Mouse (Mus musculus): ENCODE measurements around the gene Map3k6.

Gene Map3k6

GRCm38 (mm10) chr4:133217641-133218040, 23.0 kb upstream of the Map3k6 start:
- no peak for DNase-seq

- DNase-seq: no peak
Measured at GRCm38 (mm10) chr4:133218745-133219144, 21.9 kb upstream of the Map3k6 start.

GRCm38 (mm10) chr4:133220656-133221055, 20.0 kb upstream of the Map3k6 start:
- DNase-seq: no peak

- no peak for DNase-seq
Measured at GRCm38 (mm10) chr4:133221701-133222100, 18.9 kb upstream of the Map3k6 start.

- DNase-seq: no peak
Measured at GRCm38 (mm10) chr4:133223875-133224274, 16.7 kb upstream of the Map3k6 start.

GRCm38 (mm10) chr4:133226073-133226472, 14.5 kb upstream of the Map3k6 start:
- no peak for DNase-seq

GRCm38 (mm10) chr4:133227636-133228035, 13.0 kb upstream of the Map3k6 start:
- DNase-seq: no peak

GRCm38 (mm10) chr4:133229582-133229981, 11.0 kb upstream of the Map3k6 start:
- DNase-seq: no peak

- no peak for DNase-seq
Measured at GRCm38 (mm10) chr4:133233285-133233976, 7.2 kb upstream of the Map3k6 start.

GRCm38 (mm10) chr4:133234771-133235170, 5.8 kb upstream of the Map3k6 start:
- no peak for DNase-seq

- no peak for DNase-seq
Measured at GRCm38 (mm10) chr4:133235415-133235814, 5.2 kb upstream of the Map3k6 start.

GRCm38 (mm10) chr4:133237911-133238310, 2.7 kb upstream of the Map3k6 start:
- DNase-seq: no peak

- peak; percentile 86 for DNase-seq
Measured at GRCm38 (mm10) chr4:133240934-133241908, 603 bp downstream of the Map3k6 start.

GRCm38 (mm10) chr4:133241910-133242309, 1.3 kb downstream of the Map3k6 start:
- DNase-seq: no peak

- DNase-seq: no peak
Measured at GRCm38 (mm10) chr4:133242710-133243109, 2.1 kb downstream of the Map3k6 start.

GRCm38 (mm10) chr4:133243538-133243937, 2.9 kb downstream of the Map3k6 start:
- DNase-seq: no peak

- no peak for DNase-seq
Measured at GRCm38 (mm10) chr4:133244289-133244688, 3.7 kb downstream of the Map3k6 start.

- DNase-seq: no peak
Measured at GRCm38 (mm10) chr4:133247072-133247471, 6.5 kb downstream of the Map3k6 start.

- DNase-seq: no peak
Measured at GRCm38 (mm10) chr4:133247806-133248449, 7.3 kb downstream of the Map3k6 start.

- peak; percentile 84 for DNase-seq
Measured at GRCm38 (mm10) chr4:133250609-133251008, 10.0 kb downstream of the Map3k6 start.

- DNase-seq: no peak
Measured at GRCm38 (mm10) chr4:133251214-133251613, 10.6 kb downstream of the Map3k6 start.

GRCm38 (mm10) chr4:133252089-133252488, 11.5 kb downstream of the Map3k6 start:
- DNase-seq: no peak

- DNase-seq: no peak
Measured at GRCm38 (mm10) chr4:133253412-133253811, 12.8 kb downstream of the Map3k6 start.
